Mouse (Mus musculus) hindbrain, embryonic 10.5 days (tissue): ENCODE data around the gene Trpv2. TPM values are rescaled to one million over a fixed set of nuclear protein-coding genes. Genes with fewer than 3 reads are reported as not detected.
A peak's percentile ranks its signal among the peaks of the same experiment; 100 is the strongest.
"Not testable (repeated sequence)": the region's sequence is repeated elsewhere in the genome, so short reads cannot be mapped to it uniquely, and the experiment has no call there.

ENCODE experiments used
- DNase-seq: peaks from one replicate; pipeline ENCODE4 v3.0.0-alpha.2; 2017; ENCODE audit warnings: low spot score
- H3K27ac ChIP-seq: fragments of 300-500 bp; sonication (generic); 2 replicates; pipeline ENCODE4 v1.5.1; 2016; ENCODE audit warnings: mild to moderate bottlenecking, moderate library complexity
- H3K27me3 ChIP-seq: fragments of 300-500 bp; sonication (generic); 2 replicates; pipeline ENCODE4 v1.6.1; 2016; ENCODE audit warnings: mild to moderate bottlenecking; ENCODE audit not compliant: poor library complexity, insufficient read depth, severe bottlenecking
- H3K36me3 ChIP-seq: fragments of 300-500 bp; sonication (generic); 2 replicates; pipeline ENCODE4 v1.6.1; 2016; ENCODE audit warnings: mild to moderate bottlenecking, moderate library complexity
- H3K4me1 ChIP-seq: fragments of 300-500 bp; sonication (generic); replicated peaks from 2 replicates; pipeline ENCODE4 v1.6.1; 2016; ENCODE audit warnings: mild to moderate bottlenecking
- H3K4me3 ChIP-seq: fragments of 300-500 bp; sonication (generic); 2 replicates; pipeline ENCODE4 v1.5.1; 2016; ENCODE audit warnings: mild to moderate bottlenecking, moderate library complexity
- H3K9me3 ChIP-seq: fragments of 300-500 bp; sonication (generic); 2 replicates; pipeline ENCODE4 v1.6.1; 2016; ENCODE audit warnings: mild to moderate bottlenecking, moderate library complexity
- WGBS: fragments of 180-500 bp; shearing (Covaris S2); methylation state at CpG from one replicate; pipeline ENCODE4 v1.1.7; 2016; 5-methylcytosine and 5-hydroxymethylcytosine counted together
- polyA plus RNA-seq: library from polyadenylated mRNA; unstranded; fragments of >200 nt; fragmentation: Nextera tagmentation; extraction: Ambion mirVana; gene quantifications from 2 replicates; pipeline ENCODE4 v1.2.1, GENCODE M21; 2016

The Trpv2 gene
- polyA plus RNA-seq, 1 experiment from 2014 or later: 6.5 TPM

GRCm38 (mm10) chr11:62644602-62645336, 70.5 kb downstream of the Trpv2 start:
- Histone ChIP-seq H3K4me1 (peaks cover 79% of the 10 kb centered on the region), H3K4me3 (no peak overlapping the region), H3K9me3 (no peaks in the 10 kb centered on the region), H3K27me3 (no peaks in the 10 kb centered on the region), H3K27ac (peak overlapping the region; percentile 50), H3K36me3 (peaks cover 7% of the 10 kb centered on the region; the same call in 1 of the 2 replicates)
- 86% methylated on average over 5 of the region's 5 CpGs for WGBS
- DNase-seq: no peak

DNA sequence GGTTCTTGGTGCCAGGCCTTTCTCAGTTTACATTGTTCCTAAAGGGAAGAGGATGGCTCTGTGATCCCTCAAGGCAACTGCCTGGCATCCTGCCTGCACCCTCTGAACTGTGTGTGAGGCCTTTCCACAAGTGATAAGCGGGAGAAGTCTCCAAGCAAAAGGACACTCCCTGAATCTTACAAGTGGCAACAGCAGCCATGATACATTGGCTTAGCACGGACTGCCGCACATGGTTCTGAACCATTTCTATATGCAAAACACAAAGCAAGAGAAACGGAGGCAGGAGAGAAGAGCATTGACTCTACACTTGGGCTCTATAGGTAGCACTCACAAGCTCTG, 71.0 kb downstream of the Trpv2 start:
- 0 out of 2 replicates have a peak overlapping the region, but pooled peaks have one; percentile 86 for H3K4me3 ChIP-seq
- no peaks in the 10 kb centered on the region for H3K27me3 ChIP-seq
- peak overlapping the region; percentile 50 for H3K27ac ChIP-seq
- H3K9me3 ChIP-seq: no peaks in the 10 kb centered on the region
- peaks cover 77% of the 10 kb centered on the region for H3K4me1 ChIP-seq
- no peak for DNase-seq
- WGBS: 88% methylated on average over 4 of the region's 4 CpGs
- H3K36me3 ChIP-seq: 0 out of 2 replicates have a peak, but pooled peaks cover 2% of the 10 kb centered on the region

- Histone ChIP-seq H3K36me3 (no peaks in the 10 kb centered on the region), H3K4me3 (peak overlapping the region; percentile 86), H3K27ac (peak overlapping the region; percentile 69), H3K27me3 (no peaks in the 10 kb centered on the region), H3K4me1 (peaks cover 80% of the 10 kb centered on the region), H3K9me3 (no peaks in the 10 kb centered on the region)
- WGBS: 55% methylated on average over 8 of the region's 8 CpGs
- no peak for DNase-seq
Measured at GRCm38 (mm10) chr11:62645732-62646494, 71.6 kb downstream of the Trpv2 start.

DNA sequence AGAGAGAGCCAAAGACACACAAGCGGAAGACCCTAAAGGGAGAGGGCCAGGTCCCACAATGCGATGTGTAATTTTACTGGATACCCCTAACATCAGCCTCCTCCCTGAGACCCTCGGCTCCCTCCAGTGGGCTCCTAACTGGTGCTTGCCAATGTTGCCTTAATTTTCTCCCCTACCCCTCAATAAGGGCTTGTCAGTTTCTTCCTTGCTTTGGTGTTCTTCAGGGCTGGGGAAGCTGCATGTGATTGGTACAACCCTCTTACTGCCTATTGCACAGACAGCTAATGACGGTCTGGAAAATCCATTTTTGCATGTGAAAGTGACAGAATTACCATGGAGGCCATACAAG, 72.2 kb downstream of the Trpv2 start:
- peaks cover 5% of the 10 kb centered on the region for H3K36me3 ChIP-seq
- peaks cover 80% of the 10 kb centered on the region for H3K4me1 ChIP-seq
- H3K27ac ChIP-seq: peak overlapping the region; percentile 69; the same call in 1 of the 2 replicates
- H3K4me3 ChIP-seq: peak overlapping the region; percentile 86; the same call in 1 of the 2 replicates
- no peaks in the 10 kb centered on the region for H3K27me3 ChIP-seq
- no peaks in the 10 kb centered on the region for H3K9me3 ChIP-seq
- DNase-seq: no peak
- 65% methylated on average over 4 of the region's 4 CpGs for WGBS

DNA sequence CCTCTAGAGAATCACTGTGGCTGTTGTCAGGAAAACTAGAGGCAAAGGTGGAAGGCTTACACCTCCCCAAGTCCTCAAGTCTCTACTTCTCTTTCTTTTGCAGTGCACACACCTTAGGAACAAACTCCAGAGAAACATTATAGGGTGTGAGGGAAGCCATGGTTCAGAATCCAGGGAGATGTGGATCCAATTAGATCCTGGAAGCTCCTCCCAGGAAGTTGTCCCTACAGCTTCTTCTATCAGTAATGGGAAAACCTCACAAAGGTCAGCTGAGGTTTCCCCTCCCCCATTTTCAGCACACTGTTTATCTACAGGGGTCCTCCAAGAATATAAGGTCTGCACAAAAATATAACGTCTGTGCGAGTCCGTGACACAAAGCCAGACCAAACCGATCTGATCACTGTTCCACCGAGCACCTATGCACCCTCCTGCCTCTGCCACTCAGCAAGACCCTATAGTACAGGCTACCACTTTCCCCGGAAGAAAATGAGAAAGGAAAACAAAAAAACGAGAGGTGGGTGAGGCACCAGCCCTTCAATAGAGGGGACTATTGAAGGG, 72.8 kb downstream of the Trpv2 start:
- peak overlapping the region; percentile 86 for H3K4me3 ChIP-seq
- DNase-seq: no peak
- no peaks in the 10 kb centered on the region for H3K27me3 ChIP-seq
- peak overlapping the region; percentile 94 for H3K27ac ChIP-seq
- H3K4me1 ChIP-seq: peaks cover 78% of the 10 kb centered on the region
- peaks cover 10% of the 10 kb centered on the region for H3K36me3 ChIP-seq
- WGBS: 52% methylated on average over 7 of the region's 7 CpGs
- H3K9me3 ChIP-seq: no peaks in the 10 kb centered on the region

DNA sequence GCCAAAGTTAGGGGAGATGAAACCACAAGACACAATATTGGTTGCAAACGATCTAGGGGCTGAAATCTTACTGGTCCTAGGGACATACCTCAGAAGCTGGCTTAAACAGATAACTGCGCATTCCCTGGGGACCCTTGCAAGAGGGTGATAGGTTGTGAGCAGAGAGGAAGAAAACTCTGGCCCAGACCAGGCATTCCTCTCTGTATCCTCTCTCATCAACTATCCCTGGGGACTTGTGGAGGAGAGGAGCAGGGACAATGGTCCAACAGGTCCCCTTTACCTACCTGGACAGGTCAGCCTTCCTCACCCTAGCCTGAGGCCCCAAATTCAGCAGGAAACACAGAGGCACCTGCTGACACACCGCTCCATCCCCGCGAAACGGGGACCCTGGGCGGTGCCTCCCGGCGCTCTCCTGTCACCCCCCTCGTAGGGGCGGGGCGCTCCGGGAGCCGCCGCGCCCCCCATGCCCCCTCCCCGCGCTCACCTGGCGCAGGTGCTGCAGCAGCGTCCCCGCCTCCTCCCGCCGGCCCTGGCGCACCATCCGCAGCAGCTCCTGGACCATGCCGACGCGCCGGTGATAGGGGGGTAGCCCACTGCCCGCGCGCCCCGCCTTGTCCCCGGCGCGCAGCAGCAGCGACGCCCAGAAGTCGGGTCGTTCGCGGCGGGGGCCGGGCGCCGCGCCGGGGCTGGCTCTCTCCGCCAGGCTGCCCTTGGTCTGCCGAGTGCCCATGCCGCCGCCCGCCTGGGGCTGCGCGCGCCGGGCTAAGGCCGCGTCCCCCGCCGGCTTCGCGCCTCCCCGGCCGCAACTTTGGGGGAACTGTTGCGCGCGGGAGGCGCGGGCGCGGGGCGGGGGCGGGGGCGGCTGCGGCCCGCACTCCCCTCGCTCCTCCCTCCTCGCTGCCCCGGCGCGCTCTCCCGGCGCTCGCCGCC, 73.6 kb downstream of the Trpv2 start, which contains the start of gene Lrrc75a:
Lrrc75a (minus strand) TSS at position 863 of the 930 bp plus-strand sequence.
- H3K27me3 ChIP-seq: no peaks in the 10 kb centered on the region
- no peaks in the 10 kb centered on the region for H3K9me3 ChIP-seq
- H3K4me3 ChIP-seq: peak within 1 kb of the TSS; percentile 86
- peak within 1 kb of the TSS; percentile 94 for H3K27ac ChIP-seq
- under 1% methylated on average over 82 of the region's 86 CpGs for WGBS
- DNase-seq: peak; percentile 38
- peaks cover 69% of the 10 kb centered on the region for H3K4me1 ChIP-seq
- peaks cover 18% of the 10 kb centered on the region for H3K36me3 ChIP-seq

DNA sequence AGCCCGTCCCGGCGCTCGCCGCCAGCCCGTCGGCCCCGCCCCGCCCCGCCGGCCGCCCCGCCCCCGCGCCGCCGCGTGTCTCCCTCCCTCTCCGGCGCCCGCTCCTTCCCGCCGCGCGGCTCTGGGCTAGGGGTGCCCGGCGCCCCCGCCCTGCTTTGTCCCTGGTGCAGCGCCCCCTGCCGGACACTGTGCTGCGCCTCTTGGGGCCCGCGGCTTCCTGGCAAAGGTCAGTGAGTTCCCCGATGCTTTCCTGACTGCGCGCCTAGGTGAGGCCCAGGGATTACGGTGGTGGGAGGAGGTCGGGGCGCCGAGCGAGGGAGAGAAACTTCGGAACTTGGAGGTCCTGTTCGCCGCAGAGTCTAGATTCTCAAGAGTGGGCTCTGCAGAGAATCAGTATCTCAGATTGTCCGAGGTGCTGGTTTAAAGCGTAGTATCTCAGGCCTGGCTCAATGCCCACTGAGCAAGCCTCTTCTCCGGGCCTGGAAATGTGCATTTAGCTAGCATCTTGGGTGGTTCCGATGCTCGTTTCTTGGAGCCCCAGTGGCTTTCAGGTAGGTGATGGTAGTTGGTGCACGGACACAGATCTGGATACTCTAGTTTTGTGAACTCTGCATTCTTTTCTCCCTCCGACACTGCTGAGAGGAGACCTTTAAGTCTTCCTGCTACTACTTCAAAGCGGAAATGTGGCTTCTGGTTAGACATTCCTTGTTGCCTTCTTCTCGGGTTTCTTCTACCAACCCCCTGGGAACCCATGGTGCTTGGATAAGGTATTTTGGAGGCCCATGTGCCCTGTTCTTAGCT, 74.5 kb downstream of the Trpv2 start, which contains the start of gene Mmgt2:
Mmgt2 (plus strand) TSS at position 74 of the 801 bp plus-strand sequence.
- Histone ChIP-seq H3K36me3 (peaks cover 25% of the 10 kb centered on the region), H3K27me3 (no peaks in the 10 kb centered on the region), H3K9me3 (no peaks in the 10 kb centered on the region), H3K4me1 (peaks cover 62% of the 10 kb centered on the region), H3K4me3 (peak within 1 kb of the TSS; percentile 86), H3K27ac (peak within 1 kb of the TSS; percentile 94)
- 1% methylated on average over 42 of the region's 53 CpGs for WGBS
- DNase-seq: peak; percentile 96

DNA sequence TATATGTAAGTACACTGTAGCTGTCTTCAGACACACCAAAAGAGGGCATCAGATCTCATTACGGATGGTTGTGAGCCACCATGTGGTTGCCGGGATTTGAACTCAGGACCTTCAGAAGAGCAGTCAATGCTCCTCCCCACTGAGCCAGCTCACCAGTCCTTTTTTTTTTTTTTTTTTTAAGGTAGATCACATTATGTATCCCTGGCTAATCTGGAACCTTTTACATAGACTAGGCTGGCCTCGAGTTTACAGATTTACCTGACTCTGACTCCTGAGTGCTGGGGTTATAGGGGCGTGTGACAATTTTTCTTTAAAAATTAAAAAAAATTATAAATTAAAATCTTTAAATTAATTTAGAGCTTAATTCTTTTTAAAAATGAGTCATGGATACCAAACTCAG, 75.5 kb downstream of the Trpv2 start:
- Histone ChIP-seq H3K4me3 (peak overlapping the region; percentile 86; the same call in 1 of the 2 replicates), H3K4me1 (peaks cover 55% of the 10 kb centered on the region), H3K36me3 (peaks cover 35% of the 10 kb centered on the region)
- H3K27me3 ChIP-seq, DNase-seq, H3K9me3 ChIP-seq, H3K27ac ChIP-seq: not testable (repeated sequence)
- 87% methylated on average over 4 of the region's 4 CpGs for WGBS

Other genes with a start within 250 kb of the Trpv2 start
- gene Pigl, start 116.0 kb upstream of the Trpv2 start, polyA plus RNA-seq: 10.7 and 16.0 TPM in 2 replicates
- gene Ncor1, start 115.9 kb upstream of the Trpv2 start, polyA plus RNA-seq: 127 and 131 TPM in 2 replicates
- gene Cenpv, start 35.2 kb upstream of the Trpv2 start, polyA plus RNA-seq: 27.8 and 39.0 TPM in 2 replicates
- 3,368 and 3,918 TPM in 2 replicates for gene Ubb, start 23.3 kb upstream of the Trpv2 start, polyA plus RNA-seq
- 12.6 and 15.0 TPM in 2 replicates for gene Lrrc75a, start 74.0 kb downstream of the Trpv2 start, polyA plus RNA-seq
- gene Mmgt2, start 74.2 kb downstream of the Trpv2 start, polyA plus RNA-seq: 36.1 and 47.3 TPM in 2 replicates
- 13.4 and 13.9 TPM in 2 replicates for gene Zfp287, start 157.4 kb downstream of the Trpv2 start, polyA plus RNA-seq
- gene Gm10428, start 178.6 kb downstream of the Trpv2 start, polyA plus RNA-seq: not detected in 2 replicates
- gene Zfp286, start 215.0 kb downstream of the Trpv2 start, polyA plus RNA-seq: 23.6 and 23.7 TPM in 2 replicates
- 4.4 and 6.1 TPM in 2 replicates for gene Trim16, start 245.7 kb downstream of the Trpv2 start, polyA plus RNA-seq